Mouse (Mus musculus): ENCODE results near the gene Ghitm.

Gene Ghitm

GRCm38 (mm10) chr14:37102484-37102883 is 32.6 kb downstream of the Ghitm start:
- no peak for DNase-seq (ENCODE audit: low read depth, low spot score)

GRCm38 (mm10) chr14:37101531-37101930 is 33.5 kb downstream of the Ghitm start:
- DNase-seq (ENCODE audit: low read depth, low spot score): no peak

GRCm38 (mm10) chr14:37097956-37098530 is 37.0 kb downstream of the Ghitm start, which contains the start of gene Cdhr1:
Gene Cdhr1, minus strand, starts transcription at chr14:37098347.
- DNase-seq (ENCODE audit: low read depth, low spot score): no peak

GRCm38 (mm10) chr14:37095556-37095955 is 39.5 kb downstream of the Ghitm start:
- no peak for DNase-seq (ENCODE audit: low read depth, low spot score)

GRCm38 (mm10) chr14:37094436-37094835 is 40.6 kb downstream of the Ghitm start:
- no peak for DNase-seq (ENCODE audit: low read depth, low spot score)

- DNase-seq (ENCODE audit: low read depth, low spot score): no peak
Observed at GRCm38 (mm10) chr14:37083755-37084154, 51.3 kb downstream of the Ghitm start.

- peak; percentile 21 for DNase-seq (ENCODE audit: low read depth, low spot score)
Observed at GRCm38 (mm10) chr14:37080724-37081123, 54.3 kb downstream of the Ghitm start.

All from telencephalon, adult 2 months (tissue).